ENCODE assay signal across 12 mouse cellular contexts in genomic region chr10:80736731-80737130, GRCm38 (mm10). TPM values are rescaled to one million over a fixed set of nuclear protein-coding genes. Genes with fewer than 3 reads are reported as not detected.
DNase-seq lines count a peak whose midpoint lies in the region; ATAC-seq and TF ChIP-seq lines count a peak whose summit lies in the region.
"Had no signal": no experiment of that assay in that cellular context is flagged by ENCODE, and none has a peak within 500 bp of the region (broad histone marks: within the 10 kb centered on the region; RNA-seq: fewer than 3 reads in every experiment).

No protein-coding gene starts in this region.

- ATAC-seq in heart, embryonic 11.5 days (replicated peaks; ENCODE audit: insufficient number of reproducible peaks, low FRiP score, low TSS enrichment), result no peak
- ATAC-seq in neural tube, embryonic 15.5 days (ENCODE audit: low FRiP score), result no peak
- ATAC-seq in forebrain, embryonic 15.5 days (replicated peaks), result 0 out of 2 replicates have a peak, but pooled peaks have one; percentile 17
- ATAC-seq in CD4-positive, CD25-positive, alpha-beta regulatory T cell, adult 4 months, result no peak

- H3K27ac ChIP-seq in heart, adult 2 months, result peak overlapping the region; percentile 5; the same call in 1 of the 2 replicates
- H3K27ac ChIP-seq in heart, embryonic 11.5 days (ENCODE audit: low read depth, low read length), result no peak overlapping the region
- peak overlapping the region; percentile 6 for H3K27ac ChIP-seq in neural tube, embryonic 15.5 days (replicated peaks)
- H3K27ac ChIP-seq in forebrain, embryonic 15.5 days (replicated peaks), result peak overlapping the region; percentile 68
- H3K27ac ChIP-seq: limb, embryonic 15.5 days; midbrain, embryonic 12.5 days had no signal

- peaks cover 5% of the 10 kb centered on the region for H3K36me3 ChIP-seq in heart, adult 2 months (ENCODE audit: control insufficient read depth, insufficient read depth, low read length)
- H3K36me3 ChIP-seq in heart, embryonic 11.5 days (ENCODE audit: control insufficient read depth, insufficient read depth, low read length), result peaks cover 11% of the 10 kb centered on the region
- peaks cover 21% of the 10 kb centered on the region for H3K36me3 ChIP-seq in neural tube, embryonic 15.5 days
- H3K36me3 ChIP-seq in forebrain, embryonic 15.5 days, result peaks cover 7% of the 10 kb centered on the region; the same call in 1 of the 2 replicates

- WGBS in heart, adult 2 months, result 32% methylated on average over 5 of the region's 5 CpGs
- 57% methylated on average over 5 of the region's 5 CpGs for WGBS in heart, embryonic 11.5 days (ENCODE audit: insufficient replicate concordance)
- 65% methylated on average over 5 of the region's 5 CpGs for WGBS in neural tube, embryonic 15.5 days
- 51% methylated on average over 5 of the region's 5 CpGs for WGBS in forebrain, embryonic 15.5 days

- no peak for TF ChIP-seq EP300 in heart, adult 2 months (IDR thresholded peaks at IDR 0.05; ENCODE audit: insufficient read depth, low read depth, low read length)

- DNase-seq in heart, adult 2 months, result peak in 1 of 2 experiments; percentile 21
- no peak for DNase-seq in neural tube, embryonic 10.5 days (ENCODE audit: extremely low spot score, low spot score)
- DNase-seq in frontal cortex, postnatal 10 days (ENCODE audit: low spot score in 2 of 2), result no peak
- no peak for DNase-seq in ovary, postnatal 36 days (ENCODE audit: low spot score)
- DNase-seq: embryo, embryonic 11 days; kidney, adult 2 months had no signal

- H3K4me2 ChIP-seq in heart, embryonic 11.5 days, result no peak overlapping the region
- H3K4me2 ChIP-seq in neural tube, embryonic 15.5 days, result no peak overlapping the region
- H3K4me2 ChIP-seq in forebrain, embryonic 15.5 days (replicated peaks), result no peak overlapping the region
- H3K4me2 ChIP-seq: limb, embryonic 15.5 days; midbrain, embryonic 12.5 days had no signal

- intact Hi-C loops in heart, adult 2 months (cut with DNase I), result no loop called here

- no peak overlapping the region for H3K4me3 ChIP-seq in heart, adult 2 months
- H3K4me3 ChIP-seq in heart, embryonic 11.5 days (ENCODE audit: low read depth, low read length), result no peak overlapping the region
- no peak overlapping the region for H3K4me3 ChIP-seq in neural tube, embryonic 15.5 days (replicated peaks)
- H3K4me3 ChIP-seq in forebrain, embryonic 15.5 days, result no peak overlapping the region
- H3K4me3 ChIP-seq: limb, embryonic 15.5 days; midbrain, embryonic 12.5 days had no signal

- no peak overlapping the region for H3K9ac ChIP-seq in heart, adult 2 months (ENCODE audit: low read depth, low read length)
- no peak overlapping the region for H3K9ac ChIP-seq in heart, embryonic 11.5 days (ENCODE audit: low read depth, low read length)
- no peak overlapping the region for H3K9ac ChIP-seq in neural tube, embryonic 15.5 days (replicated peaks)
- H3K9ac ChIP-seq in forebrain, embryonic 15.5 days (replicated peaks), result no peak overlapping the region
- H3K9ac ChIP-seq: limb, embryonic 15.5 days; midbrain, embryonic 12.5 days had no signal

- no peak for TF ChIP-seq POLR2A in heart, adult 2 months (IDR thresholded peaks at IDR 0.05; ENCODE audit: insufficient read depth, low read depth, low read length)

- H3K79me2 ChIP-seq in heart, adult 2 months (replicated peaks; ENCODE audit: control insufficient read depth, insufficient read depth, low read length), result peaks cover 24% of the 10 kb centered on the region

- H3K9me3 ChIP-seq in heart, embryonic 11.5 days (replicated peaks; ENCODE audit: control insufficient read depth, low read length), result no peaks in the 10 kb centered on the region
- no peaks in the 10 kb centered on the region for H3K9me3 ChIP-seq in neural tube, embryonic 15.5 days (replicated peaks)
- no peaks in the 10 kb centered on the region for H3K9me3 ChIP-seq in forebrain, embryonic 15.5 days
- H3K9me3 ChIP-seq: limb, embryonic 15.5 days; midbrain, embryonic 12.5 days had no signal

- no peaks in the 10 kb centered on the region for H3K27me3 ChIP-seq in heart, adult 2 months (ENCODE audit: control insufficient read depth, insufficient read depth, low read length)
- no peaks in the 10 kb centered on the region for H3K27me3 ChIP-seq in heart, embryonic 11.5 days (ENCODE audit: control insufficient read depth, insufficient read depth, low read length)
- H3K27me3 ChIP-seq in neural tube, embryonic 15.5 days (replicated peaks), result no peaks in the 10 kb centered on the region
- no peaks in the 10 kb centered on the region for H3K27me3 ChIP-seq in forebrain, embryonic 15.5 days
- H3K27me3 ChIP-seq: limb, embryonic 15.5 days; midbrain, embryonic 12.5 days had no signal

- TF ChIP-seq CTCF in heart, adult 2 months (IDR thresholded peaks at IDR 0.05), result no peak

- H3K4me1 ChIP-seq in heart, adult 2 months (ENCODE audit: control insufficient read depth, insufficient read depth, low read length), result peaks cover 27% of the 10 kb centered on the region
- H3K4me1 ChIP-seq in heart, embryonic 11.5 days (ENCODE audit: control insufficient read depth, insufficient read depth, low read length), result peaks cover 18% of the 10 kb centered on the region; the same call in 1 of the 2 replicates
- H3K4me1 ChIP-seq in neural tube, embryonic 15.5 days, result peaks cover 55% of the 10 kb centered on the region
- peaks cover 58% of the 10 kb centered on the region for H3K4me1 ChIP-seq in forebrain, embryonic 15.5 days

RNA-seq across cellular contexts. Expression of gene Ap3d1, which starts 5.3 kb away (rescaled TPM):
- total RNA-seq in heart, adult 2 months (2021), result 10 to 100 TPM; 40.2 to 42.6 TPM
- polyA plus RNA-seq in heart, adult 2 months (2012; rRNA removed), result 52.9 and 66.5 TPM in 2 replicates
- polyA plus RNA-seq in heart, embryonic 11.5 days (2014; fragmentation: Nextera tagmentation; extraction: Ambion mirVana), result 51.5 and 59.3 TPM in 2 replicates
- polyA plus RNA-seq in neural tube, embryonic 15.5 days (2015; fragmentation: Nextera tagmentation; extraction: Ambion mirVana), result 108 and 115 TPM in 2 replicates
- 98.9 and 103 TPM in 2 replicates for polyA plus RNA-seq in forebrain, embryonic 15.5 days (2015; fragmentation: Nextera tagmentation; extraction: Ambion mirVana)
- polyA plus RNA-seq in CD4-positive, CD25-positive, alpha-beta regulatory T cell, adult 4 months (2017; shearing (Covaris generic)), result 10 to 100 TPM; 26.7 to 29.1 TPM

RNA-seq across cellular contexts. Expression of gene Dot1l, which starts 18.3 kb away (rescaled TPM):
- total RNA-seq in heart, adult 2 months (2021), result 10 to 100 TPM; 18.8 to 19.6 TPM
- 35.0 and 39.6 TPM in 2 replicates for polyA plus RNA-seq in heart, adult 2 months (2012; rRNA removed)
- polyA plus RNA-seq in heart, embryonic 11.5 days (2014; fragmentation: Nextera tagmentation; extraction: Ambion mirVana), result 23.1 and 27.3 TPM in 2 replicates
- polyA plus RNA-seq in neural tube, embryonic 15.5 days (2015; fragmentation: Nextera tagmentation; extraction: Ambion mirVana), result 19.3 and 20.3 TPM in 2 replicates
- polyA plus RNA-seq in forebrain, embryonic 15.5 days (2015; fragmentation: Nextera tagmentation; extraction: Ambion mirVana), result 22.0 and 23.1 TPM in 2 replicates
- 10 to 100 TPM; 13.4 to 15.5 TPM for polyA plus RNA-seq in CD4-positive, CD25-positive, alpha-beta regulatory T cell, adult 4 months (2017; shearing (Covaris generic))

RNA-seq across cellular contexts. Expression of gene Izumo4, which starts 34.7 kb away (rescaled TPM):
- 1 to 10 TPM; 3.4 to 3.8 TPM for total RNA-seq in heart, adult 2 months (2021)
- polyA plus RNA-seq in heart, adult 2 months (2012; rRNA removed), result 13.3 and 15.6 TPM in 2 replicates
- polyA plus RNA-seq in heart, embryonic 11.5 days (2014; fragmentation: Nextera tagmentation; extraction: Ambion mirVana), result 8.2 and 8.5 TPM in 2 replicates
- polyA plus RNA-seq in neural tube, embryonic 15.5 days (2015; fragmentation: Nextera tagmentation; extraction: Ambion mirVana), result 43.3 and 46.8 TPM in 2 replicates
- polyA plus RNA-seq in forebrain, embryonic 15.5 days (2015; fragmentation: Nextera tagmentation; extraction: Ambion mirVana), result 33.4 and 35.2 TPM in 2 replicates
- polyA plus RNA-seq in CD4-positive, CD25-positive, alpha-beta regulatory T cell, adult 4 months (2017; shearing (Covaris generic)), result 100 to 1,000 TPM in 1 of 2 experiments, 10 to 100 TPM in 1; 89.2 to 116 TPM

RNA-seq across cellular contexts. Expression of gene Mob3a, which starts 35.0 kb away (rescaled TPM):
- 1 to 10 TPM; 7.4 to 7.6 TPM for total RNA-seq in heart, adult 2 months (2021)
- polyA plus RNA-seq in heart, adult 2 months (2012; rRNA removed), result 11.7 and 13.6 TPM in 2 replicates
- polyA plus RNA-seq in heart, embryonic 11.5 days (2014; fragmentation: Nextera tagmentation; extraction: Ambion mirVana), result 38.9 and 39.0 TPM in 2 replicates
- 53.0 and 58.8 TPM in 2 replicates for polyA plus RNA-seq in neural tube, embryonic 15.5 days (2015; fragmentation: Nextera tagmentation; extraction: Ambion mirVana)
- polyA plus RNA-seq in forebrain, embryonic 15.5 days (2015; fragmentation: Nextera tagmentation; extraction: Ambion mirVana), result 52.6 and 55.1 TPM in 2 replicates
- polyA plus RNA-seq in CD4-positive, CD25-positive, alpha-beta regulatory T cell, adult 4 months (2017; shearing (Covaris generic)), result 100 to 1,000 TPM; 265 to 359 TPM

RNA-seq across cellular contexts. Expression of gene Mknk2, which starts 58.8 kb away (rescaled TPM):
- 100 to 1,000 TPM; 176 to 229 TPM for total RNA-seq in heart, adult 2 months (2021)
- polyA plus RNA-seq in heart, adult 2 months (2012; rRNA removed), result 199 and 208 TPM in 2 replicates
- 62.1 and 68.8 TPM in 2 replicates for polyA plus RNA-seq in heart, embryonic 11.5 days (2014; fragmentation: Nextera tagmentation; extraction: Ambion mirVana)
- polyA plus RNA-seq in neural tube, embryonic 15.5 days (2015; fragmentation: Nextera tagmentation; extraction: Ambion mirVana), result 56.2 and 70.3 TPM in 2 replicates
- polyA plus RNA-seq in forebrain, embryonic 15.5 days (2015; fragmentation: Nextera tagmentation; extraction: Ambion mirVana), result 60.9 and 64.8 TPM in 2 replicates
- polyA plus RNA-seq in CD4-positive, CD25-positive, alpha-beta regulatory T cell, adult 4 months (2017; shearing (Covaris generic)), result 10 to 100 TPM; 37.3 to 51.7 TPM
